Mouse (Mus musculus): ENCODE measurements around the gene Chp2. TPM values are rescaled to one million over a fixed set of nuclear protein-coding genes. Genes with fewer than 3 reads are reported as not detected.

Chp2 gene
- total and polyA plus RNA-seq, 2 experiments from 2014 or later = 0.63 TPM; not detected in 1

DNA sequence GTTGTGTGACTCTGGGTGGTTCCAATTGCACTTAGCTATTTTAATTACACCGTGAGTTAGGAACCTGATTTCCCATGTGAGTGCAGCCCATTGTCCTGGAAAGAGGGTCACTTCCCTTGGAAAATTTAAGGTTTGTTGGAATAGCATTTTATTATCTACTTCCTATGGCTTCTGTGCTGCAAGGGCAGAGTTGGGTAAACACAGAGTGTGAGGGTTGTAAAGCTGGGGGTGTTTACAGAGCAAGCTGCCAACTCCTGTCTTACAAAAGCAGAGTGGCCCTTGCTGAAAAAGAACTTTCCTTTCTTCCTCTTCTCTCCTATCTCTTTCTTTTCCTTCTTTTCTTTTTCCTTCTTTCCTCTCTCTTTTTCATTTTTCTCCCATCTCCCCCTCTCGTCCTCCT is 15.4 kb upstream of the Chp2 start:
- H3K27ac ChIP-seq (ENCODE audit: low read depth) = no peak overlapping the region
- ATAC-seq (ENCODE audit: insufficient read depth, low read depth) (peak; percentile 47), DNase-seq (ENCODE audit: low spot score) (peak; percentile 30)

DNA sequence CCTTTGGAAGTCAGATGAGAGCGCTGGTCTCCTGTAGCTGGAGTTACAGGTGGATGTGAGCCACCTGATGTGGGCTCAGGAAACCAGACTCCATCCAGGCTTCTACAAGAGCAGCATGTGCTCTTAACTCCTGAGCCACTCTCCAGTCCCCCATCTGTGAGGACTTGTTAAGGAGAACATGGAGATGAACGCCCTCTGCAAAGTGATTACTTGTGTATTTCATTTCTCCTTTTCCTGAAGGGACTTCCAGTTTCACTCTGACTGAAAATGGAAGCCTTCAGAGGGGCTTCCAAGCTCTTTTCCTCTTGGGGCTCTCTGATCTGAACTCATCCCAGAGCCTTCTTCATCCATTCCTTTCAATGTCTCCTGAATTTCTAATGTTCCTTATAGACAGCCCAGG is 13.2 kb upstream of the Chp2 start:
- WGBS = 71% methylated on average over 2 of the region's 2 CpGs
- DNase-seq (ENCODE audit: low spot score) (no peak), ATAC-seq (ENCODE audit: insufficient read depth, low read depth) (no peak)
- Histone ChIP-seq H3K4me3 (ENCODE audit: low read depth, low read length) (no peak overlapping the region), H3K9ac (replicated peaks; ENCODE audit: low read depth, low read length) (no peak overlapping the region), H3K4me1 (ENCODE audit: control insufficient read depth, insufficient read depth) (no peaks in the 10 kb centered on the region), H3K4me2 (ENCODE audit: low read depth, low read length) (no peak overlapping the region), H3K36me3 (replicated peaks; ENCODE audit: control insufficient read depth, insufficient read depth, low read length) (no peaks in the 10 kb centered on the region), H3K9me3 (replicated peaks; ENCODE audit: control insufficient read depth, low read length) (no peaks in the 10 kb centered on the region), H3K27ac (ENCODE audit: low read depth) (no peak overlapping the region), H3K27me3 (ENCODE audit: control insufficient read depth, insufficient read depth, low read length) (no peaks in the 10 kb centered on the region)
- no peak for TF ChIP-seq EP300 (IDR thresholded peaks at IDR 0.05; ENCODE audit: low read depth)
- no peak for TF ChIP-seq CTCF (IDR thresholded peaks at IDR 0.05; ENCODE audit: low read depth)

More for the DNA sequence above, 15.4 kb upstream of the Chp2 start:
- Histone ChIP-seq H3K9me3 (replicated peaks; ENCODE audit: control insufficient read depth, low read length) (no peaks in the 10 kb centered on the region), H3K9ac (replicated peaks; ENCODE audit: low read depth, low read length) (no peak overlapping the region), H3K4me3 (ENCODE audit: low read depth, low read length) (no peak overlapping the region), H3K4me2 (ENCODE audit: low read depth, low read length) (no peak overlapping the region), H3K27me3 (ENCODE audit: control insufficient read depth, insufficient read depth, low read length) (no peaks in the 10 kb centered on the region), H3K4me1 (ENCODE audit: control insufficient read depth, insufficient read depth) (no peaks in the 10 kb centered on the region), H3K36me3 (replicated peaks; ENCODE audit: control insufficient read depth, insufficient read depth, low read length) (no peaks in the 10 kb centered on the region)
- TF ChIP-seq CTCF (IDR thresholded peaks at IDR 0.05; ENCODE audit: low read depth) (no peak), EP300 (IDR thresholded peaks at IDR 0.05; ENCODE audit: low read depth) (no peak)
- WGBS = 33% methylated on average over 2 of the region's 2 CpGs

DNA sequence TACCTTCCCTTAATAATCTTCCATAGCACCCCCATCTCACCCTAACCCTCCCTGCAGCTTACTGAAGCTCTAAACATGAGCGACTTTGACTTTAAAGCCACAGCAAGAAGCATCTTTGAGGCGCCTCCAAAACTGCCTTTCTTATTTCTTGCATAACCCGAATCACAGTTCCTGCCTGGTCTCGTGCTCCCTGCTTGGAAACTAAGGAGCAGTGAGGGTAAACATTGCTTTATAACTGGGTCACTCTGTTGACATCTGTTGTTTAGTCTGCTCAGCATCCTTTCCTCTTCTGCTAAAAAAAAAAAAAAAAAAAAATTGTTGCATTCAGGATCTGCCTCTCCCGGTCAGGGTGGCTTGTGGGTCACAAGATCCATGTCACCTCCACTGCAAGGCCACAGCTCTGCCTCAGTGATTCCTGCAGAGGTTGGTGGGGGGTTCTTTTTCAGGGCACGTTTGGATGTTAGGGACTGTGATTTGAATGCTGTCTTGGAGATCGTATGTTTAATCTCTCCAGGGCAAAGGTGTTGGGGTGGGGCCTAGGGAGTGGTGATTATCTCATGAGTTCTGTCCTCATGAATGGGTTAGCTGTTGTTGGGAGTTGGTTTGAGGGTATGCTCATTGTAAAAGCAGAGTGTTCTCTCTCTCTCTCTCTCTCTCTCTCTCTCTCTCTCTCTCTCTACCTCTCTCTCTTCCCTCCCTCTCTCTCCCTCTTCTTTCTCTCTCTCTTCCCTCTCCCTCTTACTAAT is 10.8 kb upstream of the Chp2 start:
- no peak for ATAC-seq (ENCODE audit: insufficient read depth, low read depth)
- Histone ChIP-seq H3K36me3 (replicated peaks; ENCODE audit: control insufficient read depth, insufficient read depth, low read length) (no peaks in the 10 kb centered on the region), H3K27ac (ENCODE audit: low read depth) (no peak overlapping the region), H3K4me1 (ENCODE audit: control insufficient read depth, insufficient read depth) (no peaks in the 10 kb centered on the region), H3K27me3 (ENCODE audit: control insufficient read depth, insufficient read depth, low read length) (no peaks in the 10 kb centered on the region), H3K4me2 (ENCODE audit: low read depth, low read length) (no peak overlapping the region), H3K9ac (replicated peaks; ENCODE audit: low read depth, low read length) (no peak overlapping the region), H3K4me3 (ENCODE audit: low read depth, low read length) (no peak overlapping the region), H3K9me3 (replicated peaks; ENCODE audit: control insufficient read depth, low read length) (no peaks in the 10 kb centered on the region)
- TF ChIP-seq CTCF (IDR thresholded peaks at IDR 0.05; ENCODE audit: low read depth) (no peak), EP300 (IDR thresholded peaks at IDR 0.05; ENCODE audit: low read depth) (no peak)
- no peak for DNase-seq (ENCODE audit: low spot score)
- WGBS = 44% methylated on average over 7 of the region's 7 CpGs

DNA sequence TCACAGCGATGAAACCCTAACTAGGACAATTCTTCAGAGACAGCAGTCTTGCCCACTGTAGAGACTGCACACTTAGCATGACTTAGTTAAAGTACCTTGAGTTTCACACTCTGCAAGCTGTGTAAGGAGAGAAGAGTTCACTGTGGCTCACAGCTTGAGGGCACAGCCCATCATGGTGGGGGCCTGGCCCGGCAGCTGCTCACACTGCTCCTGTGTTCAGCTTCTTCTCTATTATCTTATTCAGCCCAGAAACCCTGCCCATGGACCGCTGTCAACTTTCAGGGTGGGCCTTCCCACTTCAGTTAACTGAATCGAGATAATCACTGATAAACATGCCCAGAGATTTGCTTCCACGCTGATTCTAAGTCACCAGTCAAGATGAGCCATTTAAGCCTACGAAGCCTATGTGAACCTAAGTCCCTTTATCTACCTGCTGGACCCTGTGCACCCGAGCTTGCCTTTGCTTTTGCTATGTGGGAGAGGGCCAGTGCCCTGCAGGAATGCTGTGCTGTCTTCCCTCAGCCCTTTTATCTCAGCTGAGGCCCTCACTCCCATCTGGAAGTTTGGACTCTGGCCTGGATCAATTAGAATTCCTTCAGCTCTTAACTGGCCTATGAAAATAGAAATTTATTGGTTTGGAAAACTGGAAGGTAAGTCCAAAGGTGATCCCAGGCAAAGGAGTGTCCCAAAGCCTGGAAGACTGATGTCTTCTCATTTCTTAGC is 6.9 kb downstream of the Chp2 start:
- Histone ChIP-seq H3K9ac (replicated peaks; ENCODE audit: low read depth, low read length) (no peak overlapping the region), H3K9me3 (replicated peaks; ENCODE audit: control insufficient read depth, low read length) (no peaks in the 10 kb centered on the region), H3K27me3 (ENCODE audit: control insufficient read depth, insufficient read depth, low read length) (no peaks in the 10 kb centered on the region), H3K36me3 (replicated peaks; ENCODE audit: control insufficient read depth, insufficient read depth, low read length) (no peaks in the 10 kb centered on the region), H3K27ac (ENCODE audit: low read depth) (no peak overlapping the region), H3K4me2 (ENCODE audit: low read depth, low read length) (no peak overlapping the region), H3K4me1 (ENCODE audit: control insufficient read depth, insufficient read depth) (no peaks in the 10 kb centered on the region), H3K4me3 (ENCODE audit: low read depth, low read length) (no peak overlapping the region)
- ATAC-seq (ENCODE audit: insufficient read depth, low read depth) (no peak), DNase-seq (ENCODE audit: low spot score) (no peak)
- TF ChIP-seq CTCF (IDR thresholded peaks at IDR 0.05; ENCODE audit: low read depth) (no peak), EP300 (IDR thresholded peaks at IDR 0.05; ENCODE audit: low read depth) (no peak)
- 54% methylated on average over 7 of the region's 7 CpGs for WGBS

DNA sequence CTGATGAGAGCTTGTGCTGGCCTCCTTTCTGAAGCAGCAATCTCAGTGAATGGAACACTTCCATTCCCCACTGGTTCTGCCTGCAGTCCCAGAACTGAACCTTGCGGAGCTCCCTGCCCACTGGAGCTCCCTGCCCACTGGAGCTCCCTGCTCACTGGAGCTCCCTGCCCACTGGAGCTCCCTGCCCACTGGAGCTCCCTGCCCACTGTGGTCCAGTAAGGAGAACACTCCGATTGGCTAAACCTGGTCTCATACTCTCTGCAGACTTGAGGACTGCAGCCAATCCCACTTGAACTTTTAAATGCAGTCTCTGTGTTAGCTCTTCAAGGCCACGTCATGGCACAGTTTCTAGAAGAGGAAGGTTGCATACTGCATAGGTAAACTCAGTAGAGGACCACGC is 7.4 kb downstream of the Chp2 start:
- TF ChIP-seq CTCF (IDR thresholded peaks at IDR 0.05; ENCODE audit: low read depth) (no peak), EP300 (IDR thresholded peaks at IDR 0.05; ENCODE audit: low read depth) (no peak)
- Histone ChIP-seq H3K27me3 (ENCODE audit: control insufficient read depth, insufficient read depth, low read length) (no peaks in the 10 kb centered on the region), H3K9me3 (replicated peaks; ENCODE audit: control insufficient read depth, low read length) (no peaks in the 10 kb centered on the region), H3K4me3 (ENCODE audit: low read depth, low read length) (no peak overlapping the region), H3K4me1 (ENCODE audit: control insufficient read depth, insufficient read depth) (no peaks in the 10 kb centered on the region), H3K4me2 (ENCODE audit: low read depth, low read length) (no peak overlapping the region), H3K9ac (replicated peaks; ENCODE audit: low read depth, low read length) (no peak overlapping the region), H3K27ac (ENCODE audit: low read depth) (no peak overlapping the region), H3K36me3 (replicated peaks; ENCODE audit: control insufficient read depth, insufficient read depth, low read length) (no peaks in the 10 kb centered on the region)
- ATAC-seq (ENCODE audit: insufficient read depth, low read depth) (no peak), DNase-seq (ENCODE audit: low spot score) (no peak)
- WGBS = 73% methylated on average over 4 of the region's 4 CpGs
